Mouse (Mus musculus) liver, embryonic 12.5 days (tissue): ENCODE data around the gene Iah1. TPM values are rescaled to one million over a fixed set of nuclear protein-coding genes. Genes with fewer than 3 reads are reported as not detected.

Experiments used
- ATAC-seq: fragments of 200-750 bp; cut with Nextera tagmentation; 2 replicates; pipeline ENCODE4 v1.8.0; 2017; ENCODE audit warnings: moderate number of reproducible peaks, mild to moderate bottlenecking, moderate library complexity
- H3K27ac ChIP-seq: fragments of 300-500 bp; sonication (generic); 2 replicates; pipeline ENCODE4 v1.5.1; 2016; ENCODE audit warnings: mild to moderate bottlenecking
- H3K27me3 ChIP-seq: fragments of 300-500 bp; sonication (generic); replicated peaks from 2 replicates; pipeline ENCODE4 v1.6.1; 2016; ENCODE audit warnings: mild to moderate bottlenecking, moderate library complexity
- H3K36me3 ChIP-seq: fragments of 300-500 bp; sonication (generic); 2 replicates; pipeline ENCODE4 v1.6.1; 2016; ENCODE audit warnings: mild to moderate bottlenecking, moderate library complexity
- H3K4me1 ChIP-seq: fragments of 300-500 bp; sonication (generic); 2 replicates; pipeline ENCODE4 v1.6.1; 2016
- H3K4me2 ChIP-seq: fragments of 300-500 bp; sonication (generic); 2 replicates; pipeline ENCODE4 v1.6.1; 2016; ENCODE audit warnings: mild to moderate bottlenecking, moderate library complexity
- H3K4me3 ChIP-seq: fragments of 300-500 bp; sonication (generic); 2 replicates; pipeline ENCODE4 v1.5.1; 2016; ENCODE audit warnings: mild to moderate bottlenecking, moderate library complexity
- H3K9ac ChIP-seq: fragments of 300-500 bp; sonication (generic); 2 replicates; pipeline ENCODE4 v1.6.1; 2016; ENCODE audit warnings: mild to moderate bottlenecking, moderate library complexity
- H3K9me3 ChIP-seq: fragments of 300-500 bp; sonication (generic); replicated peaks from 2 replicates; pipeline ENCODE4 v1.6.1; 2016; ENCODE audit warnings: mild to moderate bottlenecking, moderate library complexity
- WGBS: fragments of 180-500 bp; shearing (Covaris S2); methylation state at CpG from one replicate; pipeline ENCODE4 v1.1.7; 2016; ENCODE audit not compliant: insufficient replicate concordance; 5-methylcytosine and 5-hydroxymethylcytosine counted together
- polyA plus RNA-seq: library from polyadenylated mRNA; unstranded; fragments of >200 nt; fragmentation: Nextera tagmentation; extraction: Ambion mirVana; gene quantifications from 2 replicates; pipeline ENCODE4 v1.2.1, GENCODE M21; 2016

Gene Iah1
- polyA plus RNA-seq, 1 experiment from 2014 or later, result 31.4 TPM

DNA sequence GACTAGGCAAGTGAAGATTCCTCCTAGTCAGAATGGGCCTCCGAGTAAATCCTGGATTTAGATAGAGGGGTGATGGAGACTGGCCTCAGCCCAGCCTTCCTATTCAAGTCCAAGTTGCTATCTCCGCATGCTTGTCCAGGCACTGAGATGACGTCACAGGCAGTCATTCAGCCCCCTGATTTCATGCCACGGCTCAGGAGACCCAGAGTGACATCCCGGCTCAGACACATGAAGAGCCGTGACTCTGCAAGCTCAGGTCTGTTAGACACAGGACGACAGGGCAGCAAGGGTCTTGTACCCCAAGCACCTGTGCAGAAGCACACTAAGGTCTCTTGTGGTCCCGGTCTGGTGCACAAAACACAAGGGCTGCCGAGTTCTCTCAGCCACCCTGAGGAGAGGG, 6.7 kb downstream of the Iah1 start:
- H3K9ac ChIP-seq, result no peak overlapping the region
- no peak for ATAC-seq
- no peak overlapping the region for H3K4me2 ChIP-seq
- no peaks in the 10 kb centered on the region for H3K27me3 ChIP-seq
- H3K4me3 ChIP-seq, result no peak overlapping the region
- no peaks in the 10 kb centered on the region for H3K9me3 ChIP-seq
- peaks cover 4% of the 10 kb centered on the region; the same call in 1 of the 2 replicates for H3K4me1 ChIP-seq
- peaks cover 89% of the 10 kb centered on the region for H3K36me3 ChIP-seq
- H3K27ac ChIP-seq, result no peak overlapping the region
- WGBS, result 81% methylated on average over 9 of the region's 9 CpGs

DNA sequence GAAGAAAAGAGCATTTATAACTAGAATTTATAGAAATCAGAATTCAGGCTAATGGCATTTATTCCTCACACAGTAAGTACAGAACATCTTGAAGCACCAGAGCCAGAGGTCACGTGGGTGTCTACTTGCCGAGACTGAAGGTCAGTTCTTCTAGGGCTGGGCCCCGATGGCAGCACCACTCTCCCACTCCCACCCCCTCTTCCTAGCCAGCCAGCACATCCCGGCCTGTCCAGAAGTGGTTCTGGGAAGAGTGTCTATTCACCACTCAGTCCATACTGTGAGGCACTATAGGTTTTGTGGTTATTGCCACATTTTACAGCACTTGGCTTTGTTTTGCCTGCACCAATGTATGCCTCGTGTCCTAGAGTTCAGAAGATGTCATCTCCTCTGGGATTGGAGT, 7.9 kb downstream of the Iah1 start:
- no peak overlapping the region for H3K4me2 ChIP-seq
- ATAC-seq, result no peak
- 77% methylated on average over 5 of the region's 5 CpGs for WGBS

GRCm38 (mm10) chr12:21325266-21325665, 9.1 kb downstream of the Iah1 start:
- Histone ChIP-seq H3K4me2 (no peak overlapping the region), H3K27ac (no peak overlapping the region), H3K9me3 (no peaks in the 10 kb centered on the region), H3K9ac (no peak overlapping the region), H3K36me3 (peaks cover 95% of the 10 kb centered on the region), H3K27me3 (no peaks in the 10 kb centered on the region), H3K4me3 (no peak overlapping the region), H3K4me1 (no peaks in the 10 kb centered on the region)
- no peak for ATAC-seq
- 85% methylated on average over 8 of the region's 8 CpGs for WGBS

More for the DNA sequence above, 7.9 kb downstream of the Iah1 start:
- Histone ChIP-seq H3K4me1 (no peaks in the 10 kb centered on the region), H3K9ac (no peak overlapping the region), H3K36me3 (peaks cover 93% of the 10 kb centered on the region), H3K4me3 (no peak overlapping the region), H3K27ac (no peak overlapping the region), H3K9me3 (no peaks in the 10 kb centered on the region), H3K27me3 (no peaks in the 10 kb centered on the region)

DNA sequence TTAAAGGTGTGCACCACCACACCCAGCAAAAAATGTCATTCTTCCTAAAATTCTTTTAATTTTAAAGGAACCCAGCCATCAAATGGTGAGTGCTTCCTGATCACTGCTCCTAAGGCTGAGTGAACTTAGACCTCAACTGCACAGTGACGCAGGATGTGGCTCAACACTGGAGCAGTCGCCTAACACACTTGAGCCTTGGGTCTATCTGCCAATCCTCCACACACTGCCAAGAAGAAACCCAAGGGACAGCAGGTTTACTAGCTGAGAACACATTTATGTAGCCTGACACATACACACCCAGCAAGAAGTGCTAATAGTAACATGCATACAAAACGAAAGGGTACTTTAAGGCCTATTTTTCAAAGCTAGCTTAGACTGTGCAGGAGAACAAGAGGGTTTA, 10.1 kb downstream of the Iah1 start:
- H3K27me3 ChIP-seq, result no peaks in the 10 kb centered on the region
- H3K27ac ChIP-seq, result no peak overlapping the region
- 89% methylated on average over 3 of the region's 3 CpGs for WGBS
- H3K9ac ChIP-seq, result no peak overlapping the region
- ATAC-seq, result no peak
- H3K9me3 ChIP-seq, result no peaks in the 10 kb centered on the region
- no peaks in the 10 kb centered on the region for H3K4me1 ChIP-seq
- H3K4me2 ChIP-seq, result no peak overlapping the region
- no peak overlapping the region for H3K4me3 ChIP-seq
- peaks cover 92% of the 10 kb centered on the region for H3K36me3 ChIP-seq

- Histone ChIP-seq H3K4me3 (no peak overlapping the region), H3K27me3 (no peaks in the 10 kb centered on the region), H3K4me2 (no peak overlapping the region), H3K36me3 (peaks cover 96% of the 10 kb centered on the region), H3K27ac (no peak overlapping the region), H3K4me1 (no peaks in the 10 kb centered on the region), H3K9me3 (no peaks in the 10 kb centered on the region), H3K9ac (no peak overlapping the region)
- 88% methylated on average over 9 of the region's 9 CpGs for WGBS
- ATAC-seq, result no peak
Measured at GRCm38 (mm10) chr12:21329661-21330400, 13.6 kb downstream of the Iah1 start.

- no peak for ATAC-seq
- WGBS, result 83% methylated on average over 10 of the region's 10 CpGs
Measured at GRCm38 (mm10) chr12:21330961-21331576, 14.9 kb downstream of the Iah1 start.

DNA sequence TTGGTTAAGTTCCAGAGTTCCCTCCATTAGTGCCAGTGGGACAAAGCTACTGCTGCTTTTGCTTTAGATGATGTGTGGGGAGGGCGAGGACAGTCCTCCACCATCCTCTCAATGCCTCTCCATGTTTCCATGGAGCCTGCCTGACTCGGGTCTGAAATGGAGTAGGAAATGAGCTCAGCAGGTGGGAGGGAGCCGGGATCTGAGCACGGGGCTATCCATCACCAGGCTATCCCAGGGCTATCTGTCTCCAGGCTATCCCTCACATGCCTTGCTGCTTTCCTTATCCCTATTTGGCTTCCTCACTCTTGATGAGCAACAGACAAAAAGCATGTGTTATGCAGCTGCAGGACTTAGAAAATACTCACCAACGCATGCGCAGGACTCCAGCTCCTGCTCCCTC, 15.5 kb downstream of the Iah1 start:
- H3K36me3 ChIP-seq, result peaks cover 96% of the 10 kb centered on the region
- no peak overlapping the region for H3K9ac ChIP-seq
- 78% methylated on average over 6 of the region's 6 CpGs for WGBS
- H3K27ac ChIP-seq, result no peak overlapping the region
- H3K4me1 ChIP-seq, result no peaks in the 10 kb centered on the region
- H3K9me3 ChIP-seq, result no peaks in the 10 kb centered on the region
- ATAC-seq, result no peak
- no peaks in the 10 kb centered on the region for H3K27me3 ChIP-seq
- H3K4me3 ChIP-seq, result no peak overlapping the region
- no peak overlapping the region for H3K4me2 ChIP-seq

More at GRCm38 (mm10) chr12:21330961-21331576, 14.9 kb downstream of the Iah1 start:
- peaks cover 96% of the 10 kb centered on the region for H3K36me3 ChIP-seq
- no peaks in the 10 kb centered on the region for H3K9me3 ChIP-seq
- no peak overlapping the region for H3K4me2 ChIP-seq
- H3K27ac ChIP-seq, result no peak overlapping the region
- no peaks in the 10 kb centered on the region for H3K27me3 ChIP-seq
- no peak overlapping the region for H3K4me3 ChIP-seq
- H3K4me1 ChIP-seq, result no peaks in the 10 kb centered on the region
- H3K9ac ChIP-seq, result no peak overlapping the region

GRCm38 (mm10) chr12:21333021-21333420, 16.8 kb downstream of the Iah1 start:
- Histone ChIP-seq H3K4me1 (no peaks in the 10 kb centered on the region), H3K27me3 (no peaks in the 10 kb centered on the region), H3K9ac (no peak overlapping the region), H3K27ac (no peak overlapping the region), H3K36me3 (peaks cover 92% of the 10 kb centered on the region), H3K4me2 (no peak overlapping the region), H3K4me3 (no peak overlapping the region), H3K9me3 (no peaks in the 10 kb centered on the region)
- WGBS, result 88% methylated on average over 7 of the region's 7 CpGs
- ATAC-seq, result no peak

GRCm38 (mm10) chr12:21333766-21334165, 17.6 kb downstream of the Iah1 start:
- no peak overlapping the region for H3K4me3 ChIP-seq
- H3K27me3 ChIP-seq, result no peaks in the 10 kb centered on the region
- whole genome bisulfite sequencing, result 83% methylated on average over 5 of the region's 5 CpGs
- H3K4me1 ChIP-seq, result no peaks in the 10 kb centered on the region
- no peaks in the 10 kb centered on the region for H3K9me3 ChIP-seq
- no peak overlapping the region for H3K27ac ChIP-seq
- H3K4me2 ChIP-seq, result no peak overlapping the region
- H3K36me3 ChIP-seq, result peaks cover 90% of the 10 kb centered on the region
- H3K9ac ChIP-seq, result no peak overlapping the region
- no peak for ATAC-seq

GRCm38 (mm10) chr12:21335869-21336268, 19.7 kb downstream of the Iah1 start:
- no peaks in the 10 kb centered on the region for H3K27me3 ChIP-seq
- H3K36me3 ChIP-seq, result peaks cover 93% of the 10 kb centered on the region
- no peaks in the 10 kb centered on the region for H3K9me3 ChIP-seq
- no peak overlapping the region for H3K4me2 ChIP-seq
- peak; percentile 51; the same call in 1 of the 2 replicates for ATAC-seq
- no peak overlapping the region for H3K4me3 ChIP-seq
- H3K27ac ChIP-seq, result no peak overlapping the region
- H3K4me1 ChIP-seq, result no peaks in the 10 kb centered on the region
- H3K9ac ChIP-seq, result no peak overlapping the region
- 72% methylated on average over 7 of the region's 7 CpGs for WGBS

GRCm38 (mm10) chr12:21337171-21337570, 21.0 kb downstream of the Iah1 start:
- Histone ChIP-seq H3K4me1 (no peaks in the 10 kb centered on the region), H3K9me3 (no peaks in the 10 kb centered on the region), H3K9ac (no peak overlapping the region), H3K4me2 (no peak overlapping the region), H3K4me3 (no peak overlapping the region), H3K36me3 (peaks cover 93% of the 10 kb centered on the region), H3K27me3 (no peaks in the 10 kb centered on the region), H3K27ac (no peak overlapping the region)
- ATAC-seq, result no peak
- 85% methylated on average over 5 of the region's 5 CpGs for WGBS

DNA sequence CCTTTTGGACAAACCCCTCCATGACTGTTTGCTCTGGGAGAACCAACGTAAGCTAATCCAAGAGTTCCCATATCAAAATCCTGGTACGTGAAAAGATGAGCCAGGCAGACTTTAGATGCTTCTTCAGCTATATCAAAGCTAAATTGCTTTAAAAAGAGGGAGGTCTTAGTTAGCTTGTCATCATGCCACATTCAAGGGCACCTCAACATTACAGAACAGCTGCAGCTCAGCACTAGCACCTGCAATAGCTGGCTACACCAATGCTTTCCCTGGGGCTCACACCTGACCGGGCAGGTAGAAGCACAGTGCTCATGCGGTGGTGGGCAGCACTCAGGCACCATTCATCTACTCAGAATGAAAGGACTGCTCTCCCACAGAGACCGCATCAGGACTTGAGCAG, 24.5 kb downstream of the Iah1 start:
- Histone ChIP-seq H3K9me3 (no peaks in the 10 kb centered on the region), H3K36me3 (peaks cover 80% of the 10 kb centered on the region), H3K27me3 (no peaks in the 10 kb centered on the region), H3K4me1 (no peaks in the 10 kb centered on the region), H3K27ac (no peak overlapping the region), H3K9ac (no peak overlapping the region), H3K4me2 (no peak overlapping the region), H3K4me3 (no peak overlapping the region)
- no peak for ATAC-seq
- WGBS, result 91% methylated on average over 5 of the region's 5 CpGs
